Mouse (Mus musculus) naive thymus-derived CD4-positive, alpha-beta T cell, adult 5 months (primary cell): Measurements from ENCODE around the gene Krtap10-4. TPM values are rescaled to one million over a fixed set of nuclear protein-coding genes. Genes with fewer than 3 reads are reported as not detected.

Experiments used
- polyA plus RNA-seq: library from polyadenylated mRNA; unstranded; fragments of 100-300 nt; shearing (Covaris generic); gene quantifications from one replicate; pipeline ENCODE4 v1.2.1, GENCODE M21; 2017

Gene Krtap10-4
- polyA plus RNA-seq: not detected

DNA sequence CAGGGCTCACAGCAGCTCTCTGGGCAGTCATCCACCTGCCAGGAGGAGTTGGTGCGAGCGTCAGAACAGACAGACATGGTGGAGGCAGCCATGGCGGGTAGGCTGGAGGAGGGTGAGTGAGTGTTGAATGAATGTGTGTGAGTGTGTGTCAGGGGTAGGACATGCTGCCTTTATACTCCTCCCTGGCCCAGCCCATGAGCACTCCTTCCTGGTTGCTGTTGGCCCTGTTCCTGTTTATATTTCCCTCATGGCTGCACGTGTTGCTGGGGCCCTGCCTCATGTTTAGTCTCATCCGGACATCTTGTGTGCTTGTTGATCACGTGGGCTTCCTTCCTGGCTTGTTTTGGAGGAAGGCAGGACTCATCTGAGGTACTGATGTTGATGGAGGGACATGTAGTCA lies at the start of gene Krtap10-4:
Gene Krtap10-4 (minus strand): TSS at position 145 of the 400 bp plus-strand sequence.

DNA sequence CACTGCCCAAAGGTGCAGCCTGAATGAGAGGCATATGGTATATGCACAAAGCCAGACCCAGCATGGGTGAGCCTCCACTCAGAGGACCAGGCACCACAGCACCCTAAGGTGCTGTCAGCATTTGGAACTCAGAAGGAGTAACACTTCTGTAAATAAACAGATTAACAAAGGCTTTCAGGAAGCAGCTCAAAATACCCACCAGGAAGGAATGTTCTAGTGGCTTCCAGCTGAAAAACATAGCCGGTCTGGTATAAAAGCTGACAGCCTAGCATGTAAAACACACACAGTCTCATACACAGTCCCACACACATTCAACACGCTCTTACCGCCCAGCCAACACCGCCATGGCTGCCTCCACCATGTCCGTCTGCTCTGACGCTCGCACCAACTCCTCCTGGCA lies 34.8 kb upstream of the Krtap10-4 start, which contains the start of gene Gm3285:
Gene Gm3285 (plus strand): TSS at position 301 of the 400 bp plus-strand sequence.

DNA sequence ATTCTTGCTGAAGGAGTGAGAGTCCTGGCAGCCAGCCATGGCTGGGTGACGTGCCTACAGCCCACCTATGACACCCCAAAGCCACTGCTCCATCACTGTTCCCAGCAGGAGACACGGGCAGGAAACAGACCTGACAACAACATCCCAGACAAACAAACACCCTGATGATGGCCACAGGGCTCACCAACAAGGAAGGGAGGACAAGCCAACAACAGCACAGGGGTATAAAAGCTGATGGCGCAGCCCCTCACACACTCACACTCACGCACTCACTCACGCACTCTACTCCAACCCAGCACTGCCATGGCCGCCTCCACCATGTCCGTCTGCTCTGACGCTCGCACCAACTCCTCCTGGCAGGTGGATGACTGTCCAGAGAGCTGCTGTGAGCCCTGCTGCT lies 25.7 kb upstream of the Krtap10-4 start, which contains the start of gene Gm10318:
Gene Gm10318 (plus strand): TSS at position 301 of the 400 bp plus-strand sequence.

DNA sequence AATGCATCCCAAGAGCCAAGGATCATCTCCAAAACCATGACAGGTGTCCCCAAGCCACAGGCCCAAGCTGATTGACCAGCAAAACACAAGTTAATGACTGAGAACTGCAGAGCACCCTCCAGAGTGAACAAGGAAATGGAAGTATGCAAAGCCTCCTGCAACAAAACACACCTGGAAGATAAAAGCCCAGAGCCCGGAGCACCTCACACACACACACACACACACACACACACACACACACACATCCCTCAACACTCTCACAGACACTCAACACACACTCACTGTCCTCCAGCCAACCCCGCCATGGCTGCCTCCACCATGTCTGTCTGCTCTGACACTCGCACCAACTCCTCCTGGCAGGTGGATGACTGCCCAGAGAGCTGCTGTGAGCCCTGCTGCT lies 19.6 kb upstream of the Krtap10-4 start, which contains the start of gene Gm36176:
Gene Gm36176 (plus strand): TSS at position 301 of the 400 bp plus-strand sequence.

DNA sequence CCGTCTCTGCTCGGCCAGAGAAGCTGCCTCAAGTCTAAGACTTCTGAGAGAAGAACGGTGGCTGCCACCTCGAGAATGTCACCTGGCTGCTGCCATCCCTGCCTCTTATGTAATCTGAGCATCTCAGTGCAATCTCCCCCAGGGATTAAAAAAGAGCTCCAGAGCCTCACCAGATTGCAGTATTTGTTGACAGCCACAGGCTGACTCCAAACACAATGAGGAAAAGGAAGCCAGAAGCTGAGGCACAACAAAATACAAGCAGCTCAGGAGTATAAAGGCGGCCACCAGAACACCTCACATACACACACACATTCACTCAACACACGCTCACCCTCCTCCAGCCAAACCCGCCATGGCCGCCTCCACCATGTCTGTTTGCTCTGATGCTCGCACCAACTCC lies 8.8 kb upstream of the Krtap10-4 start, which contains the start of gene Krtap10-10:
Gene Krtap10-10 (plus strand): TSS at position 301 of the 400 bp plus-strand sequence.

DNA sequence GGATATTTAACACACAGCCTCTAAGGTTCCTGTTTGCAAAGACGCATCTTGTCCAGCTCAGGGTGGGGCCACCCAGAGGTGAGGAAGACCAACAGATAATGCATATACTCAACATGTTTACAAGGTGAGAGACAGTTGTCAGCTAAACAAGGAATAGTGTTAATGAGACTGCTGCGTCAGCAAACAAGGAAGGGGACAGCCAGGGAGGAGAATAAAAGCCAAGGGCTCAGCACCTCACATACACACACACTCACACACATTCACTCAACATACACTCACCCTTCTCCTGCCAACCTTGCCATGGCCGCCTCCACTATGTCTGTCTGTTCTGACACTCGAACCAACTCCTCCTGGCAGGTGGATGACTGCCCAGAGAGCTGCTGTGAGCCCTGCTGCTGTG lies 12.5 kb downstream of the Krtap10-4 start, which contains the start of gene Gm2696:
Gene Gm2696 (plus strand): TSS at position 301 of the 400 bp plus-strand sequence.

DNA sequence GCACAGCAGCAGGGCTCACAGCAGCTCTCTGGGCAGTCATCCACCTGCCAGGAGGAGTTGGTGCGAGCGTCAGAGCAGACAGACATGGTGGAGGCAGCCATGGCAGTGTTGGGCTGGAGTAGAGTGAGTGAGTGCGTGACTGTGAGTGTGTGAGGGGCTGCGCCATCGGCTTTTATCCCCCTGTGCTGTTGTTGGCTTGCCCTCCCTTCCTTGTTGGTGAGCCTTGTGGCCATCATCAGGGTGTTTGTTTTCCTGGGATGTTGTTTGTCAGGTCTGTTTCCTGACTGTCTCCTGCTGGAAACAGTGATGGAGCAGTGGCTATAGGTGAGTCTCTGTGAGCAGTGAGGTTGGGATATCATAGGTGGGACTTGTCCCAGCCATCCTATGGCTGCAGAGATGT lies 15.2 kb downstream of the Krtap10-4 start, which contains the start of gene Gm9507:
Gene Gm9507 (minus strand): TSS at position 101 of the 400 bp plus-strand sequence.

DNA sequence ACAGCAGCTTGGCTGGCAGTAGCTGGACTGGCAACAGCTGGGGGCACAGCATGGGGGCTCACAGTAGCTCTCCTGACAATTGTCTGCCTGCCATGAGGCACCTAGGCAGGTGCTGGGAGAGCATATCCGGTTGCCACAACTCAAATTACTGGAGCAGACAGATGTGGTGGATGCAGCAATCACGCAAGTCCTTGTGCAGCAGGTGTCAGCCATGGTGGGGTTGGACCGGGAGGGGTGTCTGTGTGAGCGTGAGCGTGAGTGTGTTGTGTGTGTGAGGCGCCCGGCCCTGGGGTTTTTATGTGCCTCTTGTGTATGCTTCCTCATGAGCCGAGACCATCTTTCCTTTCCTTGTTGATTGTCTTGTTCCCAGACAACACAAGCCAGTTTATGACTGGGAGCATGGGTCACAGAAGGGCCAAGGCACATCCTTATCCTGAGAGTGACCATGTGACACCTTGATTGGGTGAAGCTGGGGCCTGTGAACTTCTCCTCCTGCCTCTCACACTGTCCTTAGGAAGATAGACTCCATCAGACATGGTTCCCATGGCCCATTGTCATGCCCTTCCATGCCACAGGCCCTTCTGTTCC lies 27.9 kb downstream of the Krtap10-4 start, which contains the start of gene Gm19668:
Gene Gm19668 (minus strand): TSS at position 213 of the 588 bp plus-strand sequence.

DNA sequence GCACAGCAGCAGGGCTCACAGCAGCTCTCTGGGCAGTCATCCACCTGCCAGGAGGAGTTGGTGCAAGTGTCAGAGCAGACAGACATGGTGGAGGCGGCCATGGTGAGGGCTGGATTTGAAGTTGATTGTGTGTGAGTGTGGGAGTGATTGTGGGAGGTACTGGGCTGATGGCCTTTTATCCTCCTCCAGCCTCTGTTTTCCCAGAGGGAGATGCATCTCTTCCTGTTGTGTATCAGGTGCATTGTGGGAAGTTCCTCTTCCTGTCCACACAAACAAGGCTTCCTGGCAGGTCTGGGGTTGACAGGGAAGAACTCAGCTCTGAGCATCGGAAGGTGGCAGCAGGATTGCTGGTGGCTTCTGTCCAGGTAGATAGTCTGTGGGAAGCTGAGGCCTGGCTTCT lies 31.9 kb downstream of the Krtap10-4 start, which contains the start of gene Gm9639:
Gene Gm9639 (minus strand): TSS at position 101 of the 400 bp plus-strand sequence.

DNA sequence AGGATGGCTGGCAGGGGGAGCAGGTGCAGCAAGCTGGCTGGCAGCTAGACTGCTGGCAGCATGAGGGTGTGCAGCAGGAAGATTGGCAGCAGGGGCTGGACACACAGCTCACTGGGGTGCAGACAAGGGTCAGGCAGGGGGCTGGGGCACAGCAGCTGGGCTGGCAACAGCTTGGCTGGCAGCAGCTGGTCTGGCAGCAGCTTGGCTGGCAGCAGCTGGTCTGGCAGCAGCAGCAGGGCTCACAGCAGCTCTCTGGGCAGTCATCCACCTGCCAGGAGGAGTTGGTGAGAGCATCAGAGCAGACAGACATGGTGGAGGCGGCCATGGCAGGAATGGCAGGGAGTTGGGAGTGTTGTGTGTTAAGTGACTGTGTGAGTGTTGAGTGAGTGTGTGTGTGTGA lies 39.0 kb downstream of the Krtap10-4 start, which contains the start of gene Gm7137:
Gene Gm7137 (minus strand): TSS at position 325 of the 400 bp plus-strand sequence.

DNA sequence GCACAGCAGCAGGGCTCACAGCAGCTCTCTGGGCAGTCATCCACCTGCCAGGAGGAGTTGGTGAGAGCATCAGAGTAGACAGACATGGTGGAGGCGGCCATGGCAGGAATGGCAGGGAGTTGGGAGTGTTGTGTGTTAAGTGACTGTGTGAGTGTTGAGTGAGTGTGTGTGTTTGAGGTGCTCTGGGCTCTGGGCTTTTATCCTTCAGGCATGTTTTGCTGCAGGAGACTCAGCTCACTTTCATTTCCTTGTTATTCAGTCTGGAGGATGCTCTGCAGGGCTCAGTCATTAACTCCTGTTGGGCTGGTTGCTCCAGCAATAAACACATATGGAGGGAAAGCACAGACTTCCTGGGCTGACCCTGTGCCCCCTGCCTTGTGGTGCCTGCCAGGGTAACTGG lies 44.5 kb downstream of the Krtap10-4 start, which contains the start of gene Gm3250:
Gene Gm3250 (minus strand): TSS at position 101 of the 400 bp plus-strand sequence.

DNA sequence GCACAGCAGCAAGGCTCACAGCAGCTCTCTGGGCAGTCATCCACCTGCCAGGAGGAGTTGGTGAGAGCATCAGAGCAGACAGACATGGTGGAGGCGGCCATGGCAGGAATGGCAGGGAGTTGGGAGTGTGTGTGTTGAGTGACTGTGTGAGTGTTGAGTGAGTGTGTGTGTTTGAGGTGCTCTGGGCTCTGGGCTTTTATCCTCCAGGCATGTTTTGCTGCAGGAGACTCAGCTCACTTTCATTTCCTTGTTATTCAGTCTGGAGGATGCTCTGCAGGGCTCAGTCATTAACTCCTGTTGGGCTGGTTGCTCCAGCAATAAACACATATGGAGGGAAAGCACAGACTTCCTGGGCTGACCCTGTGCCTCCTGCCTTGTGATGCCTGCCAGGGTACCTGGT lies 50.1 kb downstream of the Krtap10-4 start, which contains the start of gene Gm7138:
Gene Gm7138 (minus strand): TSS at position 101 of the 400 bp plus-strand sequence.

Other genes with a start within 250 kb of the Krtap10-4 start
- 123 TPM for gene Pttg1ip, start 245.4 kb downstream of the Krtap10-4 start, polyA plus RNA-seq
- 113 TPM for gene Sumo3, start 221.0 kb downstream of the Krtap10-4 start, polyA plus RNA-seq
- not detected for gene Gm49325, start 220.9 kb downstream of the Krtap10-4 start, polyA plus RNA-seq
- gene Ube2g2, start 204.8 kb downstream of the Krtap10-4 start, polyA plus RNA-seq: 55.7 TPM
- gene Tspear, start 140.5 kb downstream of the Krtap10-4 start, polyA plus RNA-seq: not detected
- gene Gm19402, start 136.3 kb downstream of the Krtap10-4 start, polyA plus RNA-seq: not detected
- gene Gm9508, start 129.9 kb downstream of the Krtap10-4 start, polyA plus RNA-seq: not detected
- gene Gm10272, start 120.5 kb downstream of the Krtap10-4 start, polyA plus RNA-seq: not detected
- not detected for gene Gm10024, start 115.6 kb downstream of the Krtap10-4 start, polyA plus RNA-seq
- gene Gm10142, start 111.3 kb downstream of the Krtap10-4 start, polyA plus RNA-seq: not detected
- not detected for gene Krtap12-1, start 106.5 kb downstream of the Krtap10-4 start, polyA plus RNA-seq
- not detected for gene Gm10100, start 100.6 kb downstream of the Krtap10-4 start, polyA plus RNA-seq
- gene Gm18596, start 84.5 kb downstream of the Krtap10-4 start, polyA plus RNA-seq: not detected
- not detected for gene Gm9736, start 75.7 kb downstream of the Krtap10-4 start, polyA plus RNA-seq
- gene Gm3233, start 67.4 kb downstream of the Krtap10-4 start, polyA plus RNA-seq: not detected
- gene Gm3238, start 55.8 kb downstream of the Krtap10-4 start, polyA plus RNA-seq: not detected
- gene Gm7138, start 50.2 kb downstream of the Krtap10-4 start, polyA plus RNA-seq: not detected
- not detected for gene Gm3250, start 44.6 kb downstream of the Krtap10-4 start, polyA plus RNA-seq
- not detected for gene Gm7137, start 38.9 kb downstream of the Krtap10-4 start, polyA plus RNA-seq
- gene Gm9639, start 32.0 kb downstream of the Krtap10-4 start, polyA plus RNA-seq: not detected
- gene Gm19668, start 28.0 kb downstream of the Krtap10-4 start, polyA plus RNA-seq: not detected
- not detected for gene Gm9507, start 15.3 kb downstream of the Krtap10-4 start, polyA plus RNA-seq
- gene Gm2696, start 12.4 kb downstream of the Krtap10-4 start, polyA plus RNA-seq: not detected
- not detected for gene Krtap10-10, start 8.9 kb upstream of the Krtap10-4 start, polyA plus RNA-seq
- gene Gm36176, start 19.7 kb upstream of the Krtap10-4 start, polyA plus RNA-seq: not detected
- gene Gm10318, start 25.8 kb upstream of the Krtap10-4 start, polyA plus RNA-seq: not detected
- not detected for gene Gm3285, start 34.9 kb upstream of the Krtap10-4 start, polyA plus RNA-seq
- gene Lrrc3, start 75.4 kb upstream of the Krtap10-4 start, polyA plus RNA-seq: 0.11 TPM
- not detected for gene Trpm2, start 143.5 kb upstream of the Krtap10-4 start, polyA plus RNA-seq
- gene 1810043G02Rik, start 151.4 kb upstream of the Krtap10-4 start, polyA plus RNA-seq: 7.4 TPM
- gene Pfkl, start 183.0 kb upstream of the Krtap10-4 start, polyA plus RNA-seq: 128 TPM
- gene Dnmt3l, start 214.9 kb upstream of the Krtap10-4 start, polyA plus RNA-seq: not detected
- 0.22 TPM for gene Aire, start 216.5 kb upstream of the Krtap10-4 start, polyA plus RNA-seq
- gene Icosl, start 242.2 kb upstream of the Krtap10-4 start, polyA plus RNA-seq: 2.9 TPM